Mouse (Mus musculus): ENCODE measurements around the gene Sh2b3. TPM values are rescaled to one million over a fixed set of nuclear protein-coding genes. Genes with fewer than 3 reads are reported as not detected.

Gene Sh2b3
- polyA plus RNA-seq, 1 experiment from 2014 or later: 36.0 TPM

GRCm38 (mm10) chr5:121811485-121811931 is 25.9 kb downstream of the Sh2b3 start:
- Histone ChIP-seq H3K27ac (peak overlapping the region; percentile 71), H3K36me3 (ENCODE audit: inconsistent target) (peaks cover 29% of the 10 kb centered on the region), H3K79me2 (ENCODE audit: inconsistent target) (no peaks in the 10 kb centered on the region; the same call in 1 of the 2 replicates), H3K4me3 (ENCODE audit: inconsistent target) (no peak overlapping the region)
- 8% methylated on average over 5 of the region's 5 CpGs for WGBS (ENCODE audit: missing documents)

DNA sequence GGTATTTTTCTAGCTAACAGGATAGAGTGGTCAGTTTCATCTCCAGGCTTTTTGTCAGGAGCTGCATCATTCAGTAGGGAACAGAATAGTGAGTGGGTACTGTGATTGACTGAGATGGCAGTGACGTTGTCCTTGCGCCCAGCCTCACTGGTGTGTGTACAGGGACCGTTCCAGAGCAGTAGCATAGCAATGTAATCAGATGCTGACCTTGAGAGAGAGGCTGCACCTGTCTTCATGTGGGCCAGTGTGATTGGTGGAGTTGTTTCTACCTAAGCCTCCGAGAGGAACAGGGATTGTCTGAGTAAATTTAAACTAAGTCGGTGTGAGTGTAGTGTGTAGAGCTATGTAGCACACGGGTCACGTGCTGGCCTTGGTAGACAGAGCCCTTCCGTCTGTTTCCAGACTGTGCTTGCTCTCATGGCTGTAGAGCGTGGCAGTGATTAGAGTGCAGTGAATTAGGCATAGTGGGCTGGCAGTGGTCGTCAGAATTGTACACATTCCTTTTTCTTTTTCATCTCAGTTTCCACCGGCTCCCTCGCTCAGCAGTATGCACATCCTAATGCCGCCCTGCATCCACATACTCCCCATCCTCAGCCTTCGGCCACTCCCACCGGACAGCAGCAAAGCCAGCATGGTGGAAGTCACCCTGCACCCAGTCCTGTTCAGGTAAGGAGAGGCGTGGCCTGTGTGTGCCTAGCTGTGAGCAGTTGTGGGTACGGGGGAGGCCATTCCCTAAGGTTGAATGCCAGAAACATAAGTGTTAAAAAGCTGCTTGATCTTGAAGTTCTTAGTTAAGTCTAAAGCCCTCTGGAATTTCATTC is 26.9 kb downstream of the Sh2b3 start:
- 97% methylated on average over 17 of the region's 17 CpGs for WGBS (ENCODE audit: missing documents)
- Histone ChIP-seq H3K36me3 (ENCODE audit: inconsistent target) (peaks cover 30% of the 10 kb centered on the region), H3K27ac (no peak overlapping the region), H3K4me3 (ENCODE audit: inconsistent target) (no peak overlapping the region), H3K79me2 (ENCODE audit: inconsistent target) (no peaks in the 10 kb centered on the region; the same call in 1 of the 2 replicates)

DNA sequence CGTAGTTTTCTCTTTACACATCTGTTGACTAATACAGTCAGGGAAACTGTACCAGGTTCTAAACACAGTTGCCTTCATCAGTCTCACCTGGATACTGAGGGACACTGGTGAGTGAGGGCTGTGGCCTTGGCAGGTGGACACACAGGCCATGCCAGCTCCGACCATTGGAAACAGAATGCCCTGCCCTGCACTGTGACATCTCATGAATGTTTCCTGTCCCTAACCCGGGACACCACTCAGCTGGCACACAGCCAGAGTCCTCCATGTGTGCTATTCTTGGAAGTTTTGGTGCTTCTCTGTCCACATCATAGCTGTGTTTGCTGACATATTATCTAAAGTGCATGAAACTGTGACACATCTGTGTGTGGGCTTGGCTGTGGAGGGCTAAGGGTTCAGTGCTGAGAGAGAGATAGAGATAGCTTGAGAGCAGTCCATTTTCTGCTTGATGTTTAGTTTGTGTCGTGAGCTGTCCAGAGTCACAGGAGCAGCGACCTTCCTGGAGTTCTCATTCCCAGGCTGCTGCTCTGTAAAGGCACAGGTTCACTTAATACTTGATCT is 27.7 kb downstream of the Sh2b3 start:
- H3K79me2 ChIP-seq (ENCODE audit: inconsistent target): no peaks in the 10 kb centered on the region; the same call in 1 of the 2 replicates
- H3K27ac ChIP-seq: no peak overlapping the region
- no peak overlapping the region for H3K4me3 ChIP-seq (ENCODE audit: inconsistent target)
- peaks cover 29% of the 10 kb centered on the region for H3K36me3 ChIP-seq (ENCODE audit: inconsistent target)
- WGBS (ENCODE audit: missing documents): 67% methylated on average over 5 of the region's 5 CpGs

DNA sequence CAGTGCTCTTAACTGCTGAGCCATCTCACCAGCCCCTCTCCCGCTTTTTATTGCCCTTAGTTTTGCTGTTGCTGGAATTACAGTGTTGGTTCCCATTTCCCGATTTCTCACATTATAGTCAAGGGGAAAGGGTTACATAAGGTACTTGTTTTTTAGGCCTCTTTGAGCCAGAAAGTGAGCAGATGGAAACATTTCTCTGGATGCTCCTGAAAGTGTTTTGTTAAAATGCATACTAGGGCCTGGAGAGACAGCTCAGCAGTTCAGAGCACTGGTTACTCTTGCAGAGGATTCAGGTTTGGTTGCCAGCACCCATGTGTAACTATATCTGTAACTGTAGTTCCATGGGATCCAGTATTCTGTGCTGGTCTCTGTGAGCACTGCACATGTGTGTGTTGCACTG is 29.2 kb downstream of the Sh2b3 start:
- WGBS (ENCODE audit: missing documents): 97% methylated on average over 2 of the region's 2 CpGs
- Histone ChIP-seq H3K4me3 (ENCODE audit: inconsistent target) (no peak overlapping the region), H3K27ac (no peak overlapping the region), H3K79me2 (ENCODE audit: inconsistent target) (no peaks in the 10 kb centered on the region; the same call in 1 of the 2 replicates), H3K36me3 (ENCODE audit: inconsistent target) (peaks cover 26% of the 10 kb centered on the region)

GRCm38 (mm10) chr5:121807186-121807585 is 30.3 kb downstream of the Sh2b3 start:
- Histone ChIP-seq H3K4me3 (ENCODE audit: inconsistent target) (no peak overlapping the region), H3K79me2 (ENCODE audit: inconsistent target) (no peaks in the 10 kb centered on the region; the same call in 1 of the 2 replicates), H3K36me3 (ENCODE audit: inconsistent target) (peaks cover 36% of the 10 kb centered on the region), H3K27ac (no peak overlapping the region)
- 77% methylated on average over 3 of the region's 3 CpGs for WGBS (ENCODE audit: missing documents)

DNA sequence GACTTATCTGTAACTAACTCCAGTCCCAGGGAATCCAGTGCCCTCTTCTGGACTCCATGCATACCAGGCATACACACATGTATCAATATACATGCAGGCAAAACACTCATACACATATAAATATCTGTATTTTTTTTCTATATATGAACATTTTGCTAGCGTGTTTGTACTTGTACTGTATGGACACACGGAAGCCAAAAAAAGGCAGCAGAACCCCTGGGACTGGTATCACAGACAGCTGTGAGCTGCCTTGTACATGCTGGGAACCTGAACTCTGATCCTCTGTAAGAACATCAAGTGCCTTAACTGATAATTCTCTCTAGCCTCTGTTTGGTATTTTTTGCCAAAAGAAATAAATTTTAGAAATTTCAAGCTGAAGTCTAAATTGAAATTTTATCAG is 39.0 kb downstream of the Sh2b3 start:
- H3K4me3 ChIP-seq (ENCODE audit: inconsistent target): no peak overlapping the region
- H3K79me2 ChIP-seq (ENCODE audit: inconsistent target): no peaks in the 10 kb centered on the region
- H3K27ac ChIP-seq: no peak overlapping the region
- H3K36me3 ChIP-seq (ENCODE audit: inconsistent target): peaks cover 69% of the 10 kb centered on the region
- 100% methylated on average over 2 of the region's 2 CpGs for WGBS (ENCODE audit: missing documents)

- no peak overlapping the region for H3K4me3 ChIP-seq (ENCODE audit: inconsistent target)
- no peak overlapping the region for H3K27ac ChIP-seq
- peaks cover 64% of the 10 kb centered on the region for H3K36me3 ChIP-seq (ENCODE audit: inconsistent target)
- 72% methylated on average over 3 of the region's 3 CpGs for WGBS (ENCODE audit: missing documents)
- H3K79me2 ChIP-seq (ENCODE audit: inconsistent target): no peaks in the 10 kb centered on the region
These were observed 41.6 kb downstream of the Sh2b3 start for GRCm38 (mm10) chr5:121795800-121796199.

- Histone ChIP-seq H3K79me2 (ENCODE audit: inconsistent target) (no peaks in the 10 kb centered on the region), H3K36me3 (ENCODE audit: inconsistent target) (peaks cover 47% of the 10 kb centered on the region), H3K4me3 (ENCODE audit: inconsistent target) (no peak overlapping the region), H3K27ac (no peak overlapping the region)
- 97% methylated on average over 5 of the region's 5 CpGs for WGBS (ENCODE audit: missing documents)
These were observed 46.4 kb downstream of the Sh2b3 start for GRCm38 (mm10) chr5:121791026-121791425.

GRCm38 (mm10) chr5:121783862-121784500 is 53.5 kb downstream of the Sh2b3 start:
- Histone ChIP-seq H3K36me3 (ENCODE audit: inconsistent target) (peaks cover 63% of the 10 kb centered on the region), H3K4me3 (ENCODE audit: inconsistent target) (no peak overlapping the region), H3K27ac (no peak overlapping the region), H3K79me2 (ENCODE audit: inconsistent target) (no peaks in the 10 kb centered on the region)
- 95% methylated on average over 10 of the region's 10 CpGs for WGBS (ENCODE audit: missing documents)

- H3K27ac ChIP-seq: no peak overlapping the region
- H3K4me3 ChIP-seq (ENCODE audit: inconsistent target): no peak overlapping the region
- no peaks in the 10 kb centered on the region for H3K79me2 ChIP-seq (ENCODE audit: inconsistent target)
- 63% methylated on average over 4 of the region's 4 CpGs for WGBS (ENCODE audit: missing documents)
- peaks cover 71% of the 10 kb centered on the region for H3K36me3 ChIP-seq (ENCODE audit: inconsistent target)
These were observed 55.0 kb downstream of the Sh2b3 start for GRCm38 (mm10) chr5:121782467-121782866.

DNA sequence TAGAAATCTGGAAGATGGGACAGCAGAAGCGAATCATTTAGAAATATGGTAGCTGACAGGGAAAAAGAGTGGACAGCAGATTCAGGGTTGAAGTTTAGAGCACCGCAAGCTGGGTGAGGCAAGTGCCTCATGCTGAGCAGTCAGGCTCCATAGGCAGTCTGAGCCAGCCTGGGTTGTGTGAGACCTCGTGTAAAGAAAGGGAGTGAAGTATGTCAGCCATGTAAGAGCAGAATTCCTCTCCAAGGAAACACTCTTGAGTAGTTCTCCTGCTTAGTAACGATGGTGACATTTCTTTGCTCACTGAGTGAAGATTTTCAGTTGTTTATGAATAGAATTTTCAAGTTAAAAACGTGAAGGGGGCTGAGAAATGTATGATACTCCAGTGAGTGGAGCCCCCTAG is 57.3 kb downstream of the Sh2b3 start:
- H3K36me3 ChIP-seq (ENCODE audit: inconsistent target): peaks cover 54% of the 10 kb centered on the region
- no peak overlapping the region for H3K27ac ChIP-seq
- no peaks in the 10 kb centered on the region for H3K79me2 ChIP-seq (ENCODE audit: inconsistent target)
- H3K4me3 ChIP-seq (ENCODE audit: inconsistent target): no peak overlapping the region
- 96% methylated on average over 5 of the region's 5 CpGs for whole genome bisulfite sequencing (ENCODE audit: missing documents)

DNA sequence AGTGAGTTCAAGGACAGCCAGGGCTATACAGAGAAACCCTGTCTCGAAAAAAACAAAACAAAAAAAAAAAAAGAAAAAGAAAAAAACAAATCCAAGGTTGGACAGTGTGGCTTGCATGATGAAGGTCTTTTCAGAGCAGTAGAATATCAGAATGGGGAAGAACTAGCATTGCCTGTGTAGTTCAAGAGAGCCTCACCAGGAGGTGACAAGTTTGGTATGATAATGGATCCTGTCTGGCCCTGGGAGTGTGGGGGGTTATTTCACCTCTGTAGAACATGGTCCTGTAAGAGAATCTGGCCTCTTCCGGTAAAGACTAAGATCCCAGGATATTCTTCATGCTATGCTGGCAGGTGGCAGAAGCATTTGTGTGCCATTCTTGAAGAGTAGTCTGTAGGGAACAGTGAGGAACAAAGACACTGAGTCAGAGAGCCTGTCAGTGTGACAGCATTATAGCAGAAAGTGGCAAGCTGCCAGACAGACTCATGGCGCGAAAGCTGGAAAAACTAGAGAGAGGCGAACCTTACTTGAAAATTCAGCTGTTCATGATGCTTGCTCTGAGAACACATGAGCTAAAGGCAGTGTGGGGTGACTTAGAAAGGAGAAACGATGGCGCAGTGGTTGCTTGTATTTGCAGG is 58.8 kb downstream of the Sh2b3 start:
- peaks cover 50% of the 10 kb centered on the region; the same call in 1 of the 2 replicates for H3K36me3 ChIP-seq (ENCODE audit: inconsistent target)
- H3K27ac ChIP-seq: no peak overlapping the region
- no peak overlapping the region for H3K4me3 ChIP-seq (ENCODE audit: inconsistent target)
- WGBS (ENCODE audit: missing documents): 94% methylated on average over 7 of the region's 7 CpGs
- H3K79me2 ChIP-seq (ENCODE audit: inconsistent target): no peaks in the 10 kb centered on the region

GRCm38 (mm10) chr5:121771611-121772010 is 65.8 kb downstream of the Sh2b3 start:
- peaks cover 29% of the 10 kb centered on the region; the same call in 1 of the 2 replicates for H3K36me3 ChIP-seq (ENCODE audit: inconsistent target)
- H3K27ac ChIP-seq: no peak overlapping the region
- peaks cover 9% of the 10 kb centered on the region; the same call in 1 of the 2 replicates for H3K79me2 ChIP-seq (ENCODE audit: inconsistent target)
- H3K4me3 ChIP-seq (ENCODE audit: inconsistent target): no peak overlapping the region
- WGBS (ENCODE audit: missing documents): 96% methylated on average over 3 of the region's 3 CpGs

DNA sequence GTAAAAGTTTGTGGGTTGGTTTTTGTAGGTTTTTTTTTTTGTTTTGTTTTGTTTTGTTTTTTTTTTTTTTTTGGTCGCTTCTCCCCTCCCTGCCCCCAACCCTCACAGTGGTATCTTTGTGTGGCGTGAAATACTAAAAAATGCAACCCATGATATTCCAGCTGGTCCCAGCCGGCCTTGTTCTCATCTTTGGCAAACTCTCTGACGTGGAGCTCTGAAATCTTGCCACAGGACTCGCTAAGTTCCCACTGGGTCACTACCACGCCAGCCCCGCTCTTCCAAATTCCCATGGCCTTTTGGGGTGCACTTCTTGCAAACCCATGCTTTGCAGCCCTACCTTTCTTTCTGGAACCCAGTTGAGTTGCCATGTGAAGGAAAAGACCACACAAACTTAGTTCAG is 67.6 kb downstream of the Sh2b3 start:
- no peak overlapping the region for H3K4me3 ChIP-seq (ENCODE audit: inconsistent target)
- peaks cover 22% of the 10 kb centered on the region; the same call in 1 of the 2 replicates for H3K36me3 ChIP-seq (ENCODE audit: inconsistent target)
- no peak overlapping the region for H3K27ac ChIP-seq
- WGBS (ENCODE audit: missing documents): 89% methylated on average over 6 of the region's 7 CpGs
- peaks cover 15% of the 10 kb centered on the region; the same call in 1 of the 2 replicates for H3K79me2 ChIP-seq (ENCODE audit: inconsistent target)

Data from macrophage (primary cell).